Mouse (Mus musculus): ENCODE measurements around the gene Ccdc51. TPM values are rescaled to one million over a fixed set of nuclear protein-coding genes. Genes with fewer than 3 reads are reported as not detected.

The Ccdc51 gene
- polyA plus RNA-seq, 1 experiment: 12.4 TPM

GRCm38 (mm10) chr9:109098366-109098765 is 16.1 kb downstream of the Ccdc51 start:
- no peak for TF ChIP-seq MAX (IDR thresholded peaks at IDR 0.05)
- TF ChIP-seq USF1 (IDR thresholded peaks at IDR 0.05; ENCODE audit: low read depth): no peak
- TF ChIP-seq FOSL1 (IDR thresholded peaks at IDR 0.05; ENCODE audit: insufficient read depth, low read length, poor library complexity, severe bottlenecking): no peak
- TF ChIP-seq CTCF (IDR thresholded peaks at IDR 0.05; ENCODE audit: control insufficient read depth, insufficient read depth, insufficient read length): no peak
- TF ChIP-seq MYOG (IDR thresholded peaks at IDR 0.05; ENCODE audit: control insufficient read depth, extremely low read depth, insufficient read length): no peak
- TF ChIP-seq CEBPB (IDR thresholded peaks at IDR 0.05; ENCODE audit: low read depth): no peak
- TF ChIP-seq MYOD1 (IDR thresholded peaks at IDR 0.05; ENCODE audit: control insufficient read depth, insufficient read length, low read depth): no peak
- no peaks in the 10 kb centered on the region for H3K36me3 ChIP-seq (ENCODE audit: control insufficient read depth, insufficient read depth)
- no peaks in the 10 kb centered on the region for H3K27me3 ChIP-seq (ENCODE audit: control insufficient read depth, insufficient read depth, insufficient read length)
- H3K79me2 ChIP-seq (ENCODE audit: control insufficient read depth, insufficient read depth): peaks cover 7% of the 10 kb centered on the region
- H3ac ChIP-seq (ENCODE audit: control insufficient read depth, insufficient read length, low read depth): no peak overlapping the region
- no peak overlapping the region for H3K4me3 ChIP-seq (ENCODE audit: insufficient read depth, poor library complexity, severe bottlenecking)
- H3K79me3 ChIP-seq (ENCODE audit: low read depth): no peaks in the 10 kb centered on the region

- Histone ChIP-seq H3K27me3 (ENCODE audit: control insufficient read depth, insufficient read depth, insufficient read length) (no peaks in the 10 kb centered on the region), H3K36me3 (ENCODE audit: control insufficient read depth, insufficient read depth) (no peaks in the 10 kb centered on the region), H3K79me3 (ENCODE audit: low read depth) (no peaks in the 10 kb centered on the region), H3K79me2 (ENCODE audit: control insufficient read depth, insufficient read depth) (peaks cover 7% of the 10 kb centered on the region), H3ac (ENCODE audit: control insufficient read depth, insufficient read length, low read depth) (no peak overlapping the region), H3K4me3 (ENCODE audit: insufficient read depth, poor library complexity, severe bottlenecking) (no peak overlapping the region)
- TF ChIP-seq CEBPB (IDR thresholded peaks at IDR 0.05; ENCODE audit: low read depth) (no peak), MYOD1 (IDR thresholded peaks at IDR 0.05; ENCODE audit: control insufficient read depth, insufficient read length, low read depth) (no peak), USF1 (IDR thresholded peaks at IDR 0.05; ENCODE audit: low read depth) (no peak), MAX (IDR thresholded peaks at IDR 0.05) (no peak), CTCF (IDR thresholded peaks at IDR 0.05; ENCODE audit: control insufficient read depth, insufficient read depth, insufficient read length) (no peak), FOSL1 (IDR thresholded peaks at IDR 0.05; ENCODE audit: insufficient read depth, low read length, poor library complexity, severe bottlenecking) (no peak), MYOG (IDR thresholded peaks at IDR 0.05; ENCODE audit: control insufficient read depth, extremely low read depth, insufficient read length) (no peak)
Measured at GRCm38 (mm10) chr9:109098969-109099368, 16.7 kb downstream of the Ccdc51 start.

- H3K79me2 ChIP-seq (ENCODE audit: control insufficient read depth, insufficient read depth): peaks cover 7% of the 10 kb centered on the region
- H3K4me3 ChIP-seq (ENCODE audit: insufficient read depth, poor library complexity, severe bottlenecking): no peak overlapping the region
- H3ac ChIP-seq (ENCODE audit: control insufficient read depth, insufficient read length, low read depth): no peak overlapping the region
- TF ChIP-seq MYOG (IDR thresholded peaks at IDR 0.05; ENCODE audit: control insufficient read depth, extremely low read depth, insufficient read length): no peak
- TF ChIP-seq CTCF (IDR thresholded peaks at IDR 0.05; ENCODE audit: control insufficient read depth, insufficient read depth, insufficient read length): no peak
- TF ChIP-seq FOSL1 (IDR thresholded peaks at IDR 0.05; ENCODE audit: insufficient read depth, low read length, poor library complexity, severe bottlenecking): no peak
- TF ChIP-seq MYOD1 (IDR thresholded peaks at IDR 0.05; ENCODE audit: control insufficient read depth, insufficient read length, low read depth): no peak
- no peak for TF ChIP-seq MAX (IDR thresholded peaks at IDR 0.05)
- TF ChIP-seq CEBPB (IDR thresholded peaks at IDR 0.05; ENCODE audit: low read depth): no peak
- TF ChIP-seq USF1 (IDR thresholded peaks at IDR 0.05; ENCODE audit: low read depth): no peak
- H3K79me3 ChIP-seq (ENCODE audit: low read depth): no peaks in the 10 kb centered on the region
- H3K27me3 ChIP-seq (ENCODE audit: control insufficient read depth, insufficient read depth, insufficient read length): no peaks in the 10 kb centered on the region
- H3K36me3 ChIP-seq (ENCODE audit: control insufficient read depth, insufficient read depth): no peaks in the 10 kb centered on the region
Measured at GRCm38 (mm10) chr9:109100307-109100928, 18.1 kb downstream of the Ccdc51 start.

DNA sequence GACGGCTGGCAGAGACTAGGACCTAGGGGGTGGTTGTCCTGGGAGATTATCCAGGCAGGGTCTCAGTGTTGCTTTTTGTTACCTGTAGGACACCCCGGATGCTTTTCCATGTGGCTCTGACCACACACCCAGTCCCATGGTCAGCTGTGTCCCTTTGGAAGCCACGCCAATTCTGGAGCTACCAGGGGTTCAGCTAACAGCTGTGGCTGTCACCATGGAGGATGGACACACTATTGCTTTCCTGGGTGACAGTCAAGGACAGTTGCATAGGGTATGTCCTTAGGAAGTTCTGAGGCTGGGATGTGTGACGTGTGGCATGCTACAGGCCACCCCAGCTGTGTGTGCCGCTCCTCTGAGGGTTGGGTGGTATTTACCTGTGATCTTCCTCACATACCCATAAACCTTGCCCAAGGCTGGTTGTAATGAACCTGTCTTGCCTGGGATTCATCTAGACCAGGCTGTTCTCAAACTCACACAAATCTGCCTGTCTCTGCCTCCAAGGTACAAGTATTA is 19.7 kb downstream of the Ccdc51 start:
- Histone ChIP-seq H3K27me3 (ENCODE audit: control insufficient read depth, insufficient read depth, insufficient read length) (no peaks in the 10 kb centered on the region), H3K36me3 (ENCODE audit: control insufficient read depth, insufficient read depth) (no peaks in the 10 kb centered on the region), H3K79me2 (ENCODE audit: control insufficient read depth, insufficient read depth) (peaks cover under 1% of the 10 kb centered on the region), H3K79me3 (ENCODE audit: low read depth) (no peaks in the 10 kb centered on the region), H3ac (ENCODE audit: control insufficient read depth, insufficient read length, low read depth) (no peak overlapping the region), H3K4me3 (ENCODE audit: insufficient read depth, poor library complexity, severe bottlenecking) (no peak overlapping the region)
- TF ChIP-seq CEBPB (IDR thresholded peaks at IDR 0.05; ENCODE audit: low read depth) (no peak), MYOG (IDR thresholded peaks at IDR 0.05; ENCODE audit: control insufficient read depth, extremely low read depth, insufficient read length) (no peak), CTCF (IDR thresholded peaks at IDR 0.05; ENCODE audit: control insufficient read depth, insufficient read depth, insufficient read length) (no peak), MAX (IDR thresholded peaks at IDR 0.05) (no peak), USF1 (IDR thresholded peaks at IDR 0.05; ENCODE audit: low read depth) (no peak), FOSL1 (IDR thresholded peaks at IDR 0.05; ENCODE audit: insufficient read depth, low read length, poor library complexity, severe bottlenecking) (no peak), MYOD1 (IDR thresholded peaks at IDR 0.05; ENCODE audit: control insufficient read depth, insufficient read length, low read depth) (no peak)

DNA sequence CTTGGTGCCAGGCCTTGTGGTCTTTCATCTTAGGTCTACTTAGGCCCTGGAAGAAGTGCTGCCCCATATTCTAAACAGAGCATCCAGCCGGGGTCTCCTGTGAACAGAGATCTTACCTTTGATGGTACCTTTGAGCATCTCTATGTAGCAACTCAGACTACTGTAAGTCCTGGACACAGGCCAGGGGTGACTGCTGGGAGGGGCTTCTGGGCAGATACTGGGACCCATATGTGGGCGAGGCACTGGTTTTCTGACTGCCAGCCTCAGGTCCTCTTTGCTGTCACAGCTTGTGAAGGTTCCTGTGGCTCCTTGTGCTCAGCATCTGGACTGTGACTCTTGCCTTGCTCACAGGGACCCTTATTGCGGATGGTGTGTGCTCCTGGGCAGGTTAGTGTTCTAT is 20.2 kb downstream of the Ccdc51 start:
- Histone ChIP-seq H3K79me2 (ENCODE audit: control insufficient read depth, insufficient read depth) (no peaks in the 10 kb centered on the region), H3K36me3 (ENCODE audit: control insufficient read depth, insufficient read depth) (no peaks in the 10 kb centered on the region), H3K4me3 (ENCODE audit: insufficient read depth, poor library complexity, severe bottlenecking) (no peak overlapping the region), H3K27me3 (ENCODE audit: control insufficient read depth, insufficient read depth, insufficient read length) (no peaks in the 10 kb centered on the region), H3ac (ENCODE audit: control insufficient read depth, insufficient read length, low read depth) (no peak overlapping the region), H3K79me3 (ENCODE audit: low read depth) (no peaks in the 10 kb centered on the region)
- TF ChIP-seq FOSL1 (IDR thresholded peaks at IDR 0.05; ENCODE audit: insufficient read depth, low read length, poor library complexity, severe bottlenecking): no peak
- no peak for TF ChIP-seq MYOD1 (IDR thresholded peaks at IDR 0.05; ENCODE audit: control insufficient read depth, insufficient read length, low read depth)
- no peak for TF ChIP-seq CTCF (IDR thresholded peaks at IDR 0.05; ENCODE audit: control insufficient read depth, insufficient read depth, insufficient read length)
- TF ChIP-seq CEBPB (IDR thresholded peaks at IDR 0.05; ENCODE audit: low read depth): no peak
- TF ChIP-seq MAX (IDR thresholded peaks at IDR 0.05): no peak
- TF ChIP-seq MYOG (IDR thresholded peaks at IDR 0.05; ENCODE audit: control insufficient read depth, extremely low read depth, insufficient read length): no peak
- no peak for TF ChIP-seq USF1 (IDR thresholded peaks at IDR 0.05; ENCODE audit: low read depth)
